Mouse (Mus musculus): Measurements from ENCODE around the gene Elavl1.
"Not testable (repeated sequence)": the region's sequence is repeated elsewhere in the genome, so short reads cannot be mapped to it uniquely, and the experiment has no call there.

The Elavl1 gene

DNA sequence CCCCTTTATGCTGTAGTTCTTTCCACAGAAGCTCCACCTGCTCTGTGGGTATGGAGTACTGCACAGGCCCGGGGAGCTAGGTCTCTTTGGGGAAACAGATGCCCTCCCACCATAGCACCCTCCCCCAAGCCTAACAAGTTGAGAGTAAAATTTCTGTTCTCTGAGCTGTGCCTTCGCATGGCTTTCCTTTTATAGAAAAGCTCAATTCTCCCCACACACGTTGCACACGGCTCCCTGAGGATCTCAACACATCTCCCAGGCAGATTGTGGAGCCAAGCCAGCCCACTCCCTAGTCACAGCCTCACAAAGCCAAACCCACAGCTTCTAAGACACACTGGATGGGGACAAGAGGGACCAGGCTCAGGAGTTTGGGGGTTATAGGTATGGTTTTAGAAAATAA is 68.3 kb downstream of the Elavl1 start:
- DNase-seq, result no peak

DNA sequence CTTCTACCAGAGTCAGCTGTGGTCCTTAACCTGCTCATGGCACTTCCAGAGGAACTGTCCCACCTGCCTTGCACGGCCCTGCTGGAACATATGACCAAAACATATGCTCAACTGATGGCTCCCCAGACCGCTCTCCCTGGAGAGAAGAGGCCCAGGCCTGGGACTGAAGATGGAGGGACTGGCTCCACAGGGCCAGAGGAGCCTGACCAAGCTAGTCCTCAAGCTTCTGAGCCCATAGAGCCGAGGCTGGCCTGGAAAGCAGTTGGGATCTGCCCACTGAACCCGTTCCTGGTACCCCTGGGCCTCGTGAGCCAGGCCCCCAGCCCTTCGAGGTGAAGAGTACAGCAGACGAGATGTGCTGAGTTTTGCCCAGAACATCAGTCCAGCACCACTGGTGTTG is 69.7 kb downstream of the Elavl1 start:
- not testable (repeated sequence) for DNase-seq

DNA sequence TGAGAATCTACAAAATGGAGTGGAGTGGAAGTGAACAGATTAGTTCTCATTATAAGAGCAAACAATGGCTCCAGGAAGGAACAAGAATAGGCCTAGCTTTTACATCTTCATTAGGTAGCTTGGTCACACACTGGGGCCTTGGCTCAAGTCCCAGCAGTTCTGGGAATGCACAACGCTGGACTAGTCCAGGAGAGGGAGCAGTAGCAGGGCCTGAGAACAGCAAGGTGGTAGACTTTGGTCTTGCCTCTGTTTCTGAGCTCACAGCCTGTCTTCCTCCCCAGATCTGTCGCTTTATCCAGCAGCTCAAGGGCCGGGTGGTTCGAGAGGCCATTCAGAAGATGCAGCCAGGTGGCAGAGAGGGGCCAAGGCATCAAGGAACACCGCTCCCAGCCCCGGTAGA is 71.2 kb downstream of the Elavl1 start:
- DNase-seq, result no peak

DNA sequence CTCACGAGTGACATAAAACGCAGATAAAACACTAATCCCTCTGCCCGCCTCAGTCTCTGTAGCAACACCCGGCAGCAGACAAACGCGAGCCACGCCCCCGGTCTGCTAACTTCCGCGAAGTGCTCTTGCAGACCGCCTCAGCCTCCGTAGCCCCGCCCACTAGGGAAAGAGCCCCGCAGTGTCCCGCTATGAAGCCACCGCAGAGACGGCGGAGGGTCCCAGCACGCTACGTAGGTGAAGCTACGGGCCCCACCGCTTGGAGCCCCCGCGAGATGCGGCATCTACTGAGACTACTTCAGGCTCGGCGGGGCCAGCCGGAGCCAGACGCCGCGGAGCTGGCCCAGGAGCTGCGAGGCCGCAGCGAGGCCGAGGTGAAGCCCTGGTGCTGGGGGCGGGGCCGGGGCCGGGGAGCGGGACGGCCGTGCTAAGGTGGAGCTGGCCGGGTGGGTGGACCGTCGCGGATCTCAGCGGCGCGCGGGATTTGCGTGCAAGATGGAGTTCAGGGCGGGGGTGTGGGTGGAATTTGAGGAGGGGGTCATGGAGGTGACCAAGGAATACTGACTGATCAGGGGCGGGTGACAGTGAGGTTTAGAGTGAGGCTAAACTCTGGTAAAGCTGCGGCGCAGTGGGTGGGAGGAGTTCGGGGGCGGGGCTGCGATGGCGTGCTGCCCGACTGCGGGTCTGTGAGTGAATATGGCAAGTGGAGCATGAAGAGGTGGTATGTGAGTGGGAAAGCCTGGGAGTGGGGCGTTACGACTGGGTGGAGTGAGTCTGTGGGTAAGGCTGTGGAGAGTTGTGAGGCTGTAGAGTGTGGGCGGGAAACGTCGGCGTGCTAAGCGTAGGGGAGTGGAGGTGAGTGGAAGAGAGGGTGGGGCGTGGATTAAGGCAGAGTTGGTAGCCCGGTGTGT is 72.0 kb downstream of the Elavl1 start, which contains the start of gene Snapc2:
TSS of gene Snapc2 (plus strand) at position 147 of the 908 bp plus-strand sequence.
- peak; percentile 99 for DNase-seq

DNA sequence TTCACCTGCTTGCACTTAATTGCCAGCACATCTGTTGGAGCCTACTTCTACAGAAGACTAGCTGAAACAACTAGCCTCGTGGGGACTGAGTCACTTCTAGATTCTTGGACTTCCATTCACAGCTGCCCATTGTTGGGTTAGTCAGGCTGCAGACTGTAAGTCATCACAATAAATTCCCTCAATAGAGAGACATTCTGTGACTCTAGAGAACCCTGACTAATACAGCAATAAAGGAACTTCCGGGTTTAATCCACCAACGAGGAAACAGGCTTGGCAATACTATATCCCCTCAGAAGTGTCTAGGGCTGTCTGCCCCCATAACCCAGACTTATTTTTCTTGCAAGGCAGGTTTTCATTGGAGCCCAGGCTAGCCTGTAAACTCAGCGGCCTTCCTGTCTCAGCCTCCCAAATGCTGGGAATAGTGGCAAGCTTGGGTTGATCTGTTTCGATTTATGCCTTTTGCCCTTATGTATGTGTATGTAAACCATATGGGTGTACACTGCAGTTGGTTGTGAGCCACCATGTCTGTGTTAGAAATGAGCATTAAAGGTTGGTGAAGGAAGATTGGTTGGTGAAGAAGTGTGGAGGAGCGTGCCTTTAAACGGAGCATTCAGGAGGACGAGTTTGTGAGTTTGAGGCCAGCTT is 73.0 kb downstream of the Elavl1 start:
- no peak for DNase-seq

DNA sequence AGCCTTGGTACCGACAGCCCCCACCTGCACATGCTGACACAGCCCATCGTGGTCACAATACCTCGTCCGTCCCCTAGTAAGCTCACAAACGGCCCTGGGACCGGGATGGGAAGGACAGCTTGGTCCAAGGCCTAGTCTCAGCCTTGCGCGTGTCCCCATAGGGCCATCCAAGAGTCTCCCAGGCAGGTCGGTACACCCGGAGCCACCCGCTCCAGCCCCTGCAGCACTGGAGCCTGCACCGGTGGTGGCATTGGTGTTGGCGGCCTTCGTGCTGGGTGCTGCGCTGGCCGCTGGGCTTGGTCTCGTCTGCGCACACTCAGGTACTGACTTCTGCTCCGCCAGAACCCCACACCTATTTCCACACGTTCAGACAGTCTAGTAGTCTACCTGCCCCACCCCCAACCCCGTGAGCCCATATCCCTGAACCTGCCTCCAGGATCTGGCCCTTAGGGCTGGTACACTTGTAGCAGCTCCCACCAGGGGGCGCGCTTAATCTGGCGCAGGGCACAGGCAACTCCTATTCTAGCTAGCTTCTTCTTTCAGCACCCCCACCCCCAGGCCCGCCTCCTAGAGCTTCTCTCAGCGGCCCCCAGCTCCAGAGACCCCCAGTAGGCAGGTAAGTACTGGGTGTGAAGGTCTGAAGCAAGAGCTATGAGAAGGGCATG is 74.8 kb downstream of the Elavl1 start:
- peak; percentile 95 for DNase-seq

DNA sequence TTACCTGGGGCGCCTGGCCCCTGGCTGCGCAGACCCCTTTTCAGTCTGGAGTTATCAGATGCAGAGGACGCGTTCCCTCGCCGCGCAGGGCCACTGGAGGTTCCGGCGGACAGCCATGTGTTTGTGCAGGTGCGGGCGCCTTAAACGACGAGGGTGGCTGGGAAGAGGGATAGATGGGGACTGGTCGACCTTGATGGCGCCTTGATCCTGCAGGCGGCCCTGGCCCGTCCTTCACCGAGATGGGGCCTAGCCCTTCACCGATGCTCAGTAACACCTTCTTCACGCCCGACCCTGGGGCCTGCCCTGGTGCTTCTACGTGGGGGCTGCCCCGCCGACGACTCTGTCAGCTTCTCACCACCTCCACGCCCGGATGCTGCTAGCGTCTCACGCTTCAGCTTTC is 76.0 kb downstream of the Elavl1 start:
- DNase-seq, result no peak

DNA sequence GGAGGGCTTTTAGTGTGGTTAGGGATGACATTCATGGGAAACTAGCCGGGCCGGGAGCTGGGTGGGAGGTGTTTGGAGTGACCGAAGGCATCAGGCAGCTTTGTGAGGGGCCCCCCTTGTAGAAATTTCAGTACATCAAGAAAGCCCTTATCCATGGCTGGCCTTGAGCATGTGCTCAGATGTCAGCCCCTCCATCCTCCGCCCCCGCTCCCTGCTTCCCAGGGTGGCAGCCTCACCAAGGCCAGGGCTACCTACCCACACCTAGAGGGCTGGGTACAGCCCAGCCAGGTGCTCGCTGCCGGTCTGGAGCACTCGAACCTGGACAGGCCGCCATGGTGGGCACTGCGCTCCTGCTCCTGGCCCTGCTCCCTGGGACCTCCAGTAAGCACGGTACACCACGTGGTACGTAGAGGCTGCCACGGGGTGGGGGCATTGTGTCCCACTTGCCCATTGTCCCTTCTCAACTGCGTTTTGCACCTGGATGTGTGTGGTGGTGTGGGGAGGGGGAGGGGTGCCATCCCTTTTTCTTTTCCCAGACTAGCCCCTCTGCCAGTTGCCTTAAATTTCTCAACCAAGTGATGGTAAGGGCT is 77.2 kb downstream of the Elavl1 start, which contains the start of gene Tgfbr3l:
TSS of gene Tgfbr3l (plus strand) at position 264 of the 590 bp plus-strand sequence.
- DNase-seq, result no peak

DNA sequence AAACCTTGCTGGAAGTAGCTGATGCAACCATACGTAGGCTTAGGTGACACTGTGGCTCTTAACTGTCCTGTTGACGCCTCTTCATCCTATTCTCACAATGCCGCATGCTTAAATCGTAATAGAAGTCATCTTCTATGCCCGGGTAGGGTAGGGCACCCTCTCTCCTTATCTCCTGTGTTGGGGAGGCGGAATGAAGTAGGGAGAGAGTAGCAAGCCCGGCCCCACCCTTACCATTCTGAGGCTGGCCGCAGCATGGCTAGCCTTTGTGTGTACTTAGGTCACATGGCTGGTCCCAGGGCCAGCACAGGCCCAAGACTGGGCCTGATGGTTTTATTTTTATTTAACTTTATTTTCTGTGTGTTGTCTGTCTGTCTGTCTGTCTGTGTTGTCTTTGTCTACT is 78.0 kb downstream of the Elavl1 start:
- no peak for DNase-seq

DNA sequence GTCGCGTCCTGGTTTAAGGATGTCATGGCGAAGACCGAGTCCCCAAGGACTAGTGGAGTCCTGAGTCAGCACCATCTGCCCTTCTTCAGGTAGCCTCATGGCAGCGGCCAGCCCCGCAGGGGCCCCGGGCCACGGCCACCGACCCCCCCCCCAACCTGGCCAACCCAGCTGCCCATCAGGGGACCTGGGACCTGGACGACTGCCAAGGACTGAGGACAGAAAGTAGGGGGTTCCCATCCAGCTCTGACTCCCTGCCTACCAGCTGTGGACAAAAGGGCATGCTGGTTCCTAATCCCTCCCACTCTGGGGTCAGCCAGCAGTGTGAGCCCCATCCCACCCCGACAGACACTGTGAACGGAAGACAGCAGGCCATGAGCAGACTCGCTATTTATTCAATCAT is 79.5 kb downstream of the Elavl1 start:
- DNase-seq, result no peak

DNA sequence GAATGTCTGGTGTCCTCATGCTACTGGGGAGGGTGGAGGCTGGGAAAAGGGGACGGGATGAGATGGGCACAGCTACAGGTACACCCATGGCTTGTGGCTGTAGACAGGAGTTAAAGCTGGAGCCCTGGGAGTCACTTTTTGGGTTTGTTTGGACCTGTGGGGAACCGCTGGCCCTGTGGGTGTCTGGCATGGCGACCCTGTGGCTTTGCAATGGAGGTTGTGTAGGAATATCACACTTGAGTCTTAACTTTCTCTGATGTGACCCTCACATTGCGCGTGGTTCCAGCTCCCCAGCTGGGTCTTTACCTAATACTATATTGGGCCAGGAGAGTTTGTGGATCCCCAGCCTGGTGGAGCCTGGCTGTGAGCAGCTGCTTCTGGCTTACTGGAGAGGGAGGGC is 80.2 kb downstream of the Elavl1 start:
- no peak for DNase-seq

DNA sequence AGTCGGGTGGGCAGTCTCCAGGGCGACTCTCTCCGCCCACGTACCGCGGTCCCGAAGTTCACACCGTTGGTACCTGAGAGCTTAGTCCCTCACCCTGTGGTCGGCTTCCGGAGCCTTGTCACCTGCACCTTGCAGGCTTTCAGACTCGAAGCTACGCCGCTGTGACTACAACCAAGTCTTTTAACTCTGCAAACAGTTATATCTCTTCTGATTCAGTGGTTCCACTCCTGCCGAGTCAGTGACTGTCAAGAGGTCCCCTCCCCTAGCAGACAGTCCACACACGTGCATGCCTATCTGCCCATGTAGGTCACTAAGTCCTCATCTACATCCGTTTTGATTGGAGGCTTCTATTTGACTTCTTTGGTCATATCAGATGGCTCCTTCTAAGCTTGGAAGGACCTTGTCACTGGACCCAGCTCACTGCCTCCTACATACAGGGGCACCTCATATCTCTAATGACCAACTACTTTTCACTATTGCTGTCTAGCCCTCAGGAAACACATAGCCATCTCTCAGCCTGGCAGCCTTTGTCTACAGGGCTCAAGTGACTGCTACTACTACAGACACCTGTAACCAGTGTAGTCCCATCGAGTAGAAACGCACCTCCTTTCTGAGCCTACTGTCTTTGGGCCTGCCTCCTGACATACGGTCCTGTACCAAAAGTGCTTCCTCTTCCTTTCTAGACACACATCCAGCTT is 85.9 kb downstream of the Elavl1 start:
- DNase-seq, result no peak

DNA sequence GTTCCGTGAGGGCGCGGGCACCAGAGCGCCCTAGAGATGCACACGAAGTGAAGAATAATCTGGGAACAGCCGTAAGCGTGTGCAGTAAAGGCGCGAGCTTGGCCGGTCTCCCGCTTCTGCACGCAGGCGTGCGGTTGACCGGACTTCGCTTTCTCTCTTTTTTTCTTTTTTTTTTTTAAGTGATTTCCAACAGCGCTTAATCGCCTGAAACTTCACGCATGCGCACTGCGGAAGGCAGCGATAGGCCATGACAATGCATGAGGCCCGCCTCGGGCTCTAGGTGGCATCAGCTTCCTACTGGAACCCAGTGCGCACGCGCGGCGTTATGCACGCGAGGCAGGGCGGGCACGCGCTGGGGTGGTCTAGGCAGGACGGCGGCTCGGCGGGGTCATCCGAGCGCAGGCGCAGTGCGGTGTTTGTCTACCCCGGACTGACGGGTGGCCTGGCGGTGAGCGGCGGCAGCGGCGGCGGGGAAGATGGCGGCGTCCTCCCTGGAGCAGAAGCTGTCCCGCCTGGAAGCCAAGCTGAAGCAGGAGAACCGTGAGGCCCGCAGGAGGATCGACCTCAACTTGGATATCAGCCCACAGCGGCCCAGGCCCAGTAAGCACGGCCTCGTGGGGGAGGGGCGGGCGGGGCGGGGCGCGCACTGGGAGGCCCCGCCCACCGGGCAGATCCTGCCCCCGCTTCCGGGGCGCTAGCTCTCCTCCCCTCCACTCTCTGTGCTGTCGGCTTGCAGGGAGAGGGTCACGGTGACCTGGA is 86.6 kb downstream of the Elavl1 start, which contains the start of the genes Map2k7 and Gm49320:
TSS of gene Map2k7 (plus strand) at position 307 of the 759 bp plus-strand sequence.
TSS of gene Gm49320 (plus strand) at position 432 of the 759 bp plus-strand sequence.
- DNase-seq, result peak; percentile 100

DNA sequence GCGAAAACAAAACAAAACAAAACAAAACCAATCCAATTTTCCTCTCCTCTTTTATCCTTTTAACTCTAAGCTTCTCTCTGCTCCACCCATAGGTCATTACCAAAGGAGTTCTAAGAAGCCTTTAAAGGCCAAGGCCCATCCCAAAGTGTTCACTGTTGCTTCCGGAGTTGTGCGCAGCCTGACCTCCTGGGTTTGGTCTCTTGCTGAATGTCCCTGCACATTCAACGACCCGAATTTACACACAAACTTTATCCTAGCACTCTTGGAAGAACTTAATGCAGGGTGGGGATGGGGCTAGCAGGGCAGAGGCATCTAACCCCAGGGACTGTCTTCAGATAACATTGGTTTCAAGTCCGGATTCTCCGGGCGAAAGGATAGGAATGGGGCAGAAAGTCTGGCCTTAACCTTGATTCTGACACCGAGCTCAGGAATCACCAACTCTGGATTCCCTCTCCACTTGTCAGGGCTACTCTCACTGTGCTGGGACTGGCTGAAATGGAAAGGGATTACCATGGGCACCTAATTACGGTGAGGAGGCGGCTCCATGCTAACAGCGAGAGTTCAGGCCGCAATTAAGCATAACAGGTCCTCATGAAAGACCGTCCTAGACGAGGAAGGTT is 87.3 kb downstream of the Elavl1 start:
- DNase-seq, result no peak

All from thymus, postnatal 4 days (tissue).